In the genomic region with DNA sequence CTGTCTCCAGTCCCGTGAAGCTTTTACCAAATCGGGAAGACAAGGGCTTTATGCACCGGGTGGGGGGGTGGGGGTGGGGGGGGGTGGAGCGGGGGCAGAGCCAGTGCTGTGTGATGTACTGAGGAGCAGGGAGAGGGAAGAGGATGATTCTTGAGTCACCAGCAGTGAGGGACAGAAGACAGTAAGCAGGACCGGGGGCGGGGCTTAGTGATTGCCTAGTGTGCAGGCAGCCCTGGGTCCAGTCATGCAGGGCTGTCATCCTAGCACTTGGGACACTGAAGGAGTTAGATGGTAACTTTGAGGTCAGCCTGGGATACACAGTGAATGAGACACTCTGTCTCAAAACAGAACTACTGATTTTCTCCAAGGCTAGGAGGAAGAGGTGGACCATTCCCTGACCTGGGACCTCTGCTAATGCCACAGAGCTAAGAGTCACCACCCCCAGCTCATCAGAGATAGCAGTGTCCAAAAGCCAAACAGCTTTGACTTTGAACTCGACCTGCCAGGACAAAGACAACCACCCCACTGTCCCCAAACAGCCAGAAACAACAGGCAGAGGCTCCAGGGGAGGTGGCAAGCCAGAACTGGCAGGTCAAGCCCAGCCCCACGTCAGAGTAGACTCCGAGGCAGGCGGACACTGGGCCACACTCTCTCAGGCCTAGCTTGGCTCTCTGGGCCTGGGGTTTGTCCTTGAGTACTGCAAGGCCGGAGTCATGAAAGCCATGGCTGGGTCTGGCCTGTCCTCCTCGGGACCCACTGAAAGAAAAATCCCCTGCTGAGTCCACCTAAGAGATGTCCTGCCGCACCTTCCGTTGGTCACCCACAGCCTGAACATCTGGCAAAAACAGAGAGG, we compare ENCODE assay signal across 13 mouse cellular contexts. TPM values are rescaled to one million over a fixed set of nuclear protein-coding genes. Genes with fewer than 3 reads are reported as not detected.
DNase-seq lines count a peak whose midpoint lies in the region; ATAC-seq lines count a peak whose summit lies in the region.
"Had no signal": no experiment of that assay in that cellular context is flagged by ENCODE, and none has a peak within 500 bp of the region (broad histone marks: within the 10 kb centered on the region; RNA-seq: fewer than 3 reads in every experiment).

No protein-coding gene starts in this region.

- H3K27me3 ChIP-seq in heart, embryonic 13.5 days (replicated peaks), result no peaks in the 10 kb centered on the region
- H3K27me3 ChIP-seq in liver, embryonic 16.5 days (ENCODE audit: control insufficient read depth, insufficient read depth, low read depth, low read length), result no peaks in the 10 kb centered on the region

- H3K4me3 ChIP-seq in heart, embryonic 13.5 days, result no peak overlapping the region
- H3K4me3 ChIP-seq in liver, embryonic 16.5 days (ENCODE audit: low read depth, low read length), result no peak overlapping the region
- H3K4me3 ChIP-seq: erythroblast, embryonic 14.5 days; myocyte had no signal

- peak overlapping the region; percentile 52 for H3K27ac ChIP-seq in heart, embryonic 13.5 days (replicated peaks)
- H3K27ac ChIP-seq in liver, embryonic 16.5 days (ENCODE audit: low read length), result peak overlapping the region; percentile 43
- H3K27ac ChIP-seq: macrophage had no signal

- no peak for ATAC-seq in heart, embryonic 13.5 days (ENCODE audit: extremely low read depth, insufficient number of reproducible peaks, low FRiP score, low TSS enrichment)
- peak; percentile 38 for ATAC-seq in liver, embryonic 16.5 days (ENCODE audit: low read depth)
- ATAC-seq: inflammation-experienced regulatory T-cells, adult 6 months had no signal

- H3K9ac ChIP-seq in heart, embryonic 13.5 days, result peak overlapping the region; percentile 28; the same call in 1 of the 2 replicates
- H3K9ac ChIP-seq in liver, embryonic 16.5 days (ENCODE audit: low read depth, low read length), result no peak overlapping the region

- no peak for DNase-seq in heart, adult 8-10 months (ENCODE audit: low spot score)
- DNase-seq in lung, postnatal 36 days, result peak; percentile 26
- DNase-seq in lung, adult 18-20 months, result no peak
- DNase-seq in adrenal gland, postnatal 25 days, result peak; percentile 79
- DNase-seq in cerebellum, adult 9-11 months, result no peak
- DNase-seq: cerebellum, adult 8-10 months; gastrocnemius, postnatal 36 days had no signal

- peak overlapping the region; percentile 11; the same call in 1 of the 2 replicates for H3K4me2 ChIP-seq in heart, embryonic 13.5 days
- H3K4me2 ChIP-seq in liver, embryonic 16.5 days (ENCODE audit: low read depth, low read length), result no peak overlapping the region

- H3K9me3 ChIP-seq in heart, embryonic 13.5 days, result no peaks in the 10 kb centered on the region
- H3K9me3 ChIP-seq in liver, embryonic 16.5 days (replicated peaks; ENCODE audit: control insufficient read depth, low read length), result no peaks in the 10 kb centered on the region

- 47% methylated on average over 14 of the region's 14 CpGs for WGBS in heart, embryonic 13.5 days
- WGBS in liver, embryonic 16.5 days (ENCODE audit: insufficient replicate concordance), result 62% methylated on average over 14 of the region's 14 CpGs

- H3K36me3 ChIP-seq in heart, embryonic 13.5 days, result peaks cover 28% of the 10 kb centered on the region
- peaks cover 14% of the 10 kb centered on the region for H3K36me3 ChIP-seq in liver, embryonic 16.5 days (ENCODE audit: control insufficient read depth, insufficient read depth)

- peaks cover 31% of the 10 kb centered on the region for H3K4me1 ChIP-seq in heart, embryonic 13.5 days
- peaks cover 18% of the 10 kb centered on the region for H3K4me1 ChIP-seq in liver, embryonic 16.5 days (ENCODE audit: control insufficient read depth, low read depth, low read length)

RNA-seq across cellular contexts. Expression of a gene that starts 35.4 kb away (rescaled TPM):
- polyA plus RNA-seq in heart, embryonic 13.5 days (2015; fragmentation: Nextera tagmentation; extraction: Ambion mirVana), result 65.6 and 69.7 TPM in 2 replicates
- 10 to 100 TPM; 21.8 to 27.3 (median 25.7) TPM for total RNA-seq in heart, adult 8-10 months (2022)
- 1,988 and 2,596 TPM in 2 replicates for total RNA-seq in adrenal gland, postnatal 25 days (2021)
- polyA plus RNA-seq in liver, embryonic 16.5 days (2015; fragmentation: Nextera tagmentation; extraction: Ambion mirVana), result 78.3 and 89.5 TPM in 2 replicates

Comparison
In these comparisons a context has a peak if more than half of its experiments do, and no peak if none do; other contexts are left out.
1. DNase-seq: peak in lung, postnatal 36 days (single experiment) and adrenal gland, postnatal 25 days (single experiment); none in heart, adult 8-10 months (single experiment), lung, adult 18-20 months (0 of 2) and cerebellum, adult 9-11 months (single experiment).
2. RNA of a gene that starts 35.4 kb away (total RNA-seq): 1,988 to 2,596 TPM in adrenal gland, postnatal 25 days; 21.8 to 27.3 TPM in heart, adult 8-10 months; every median in the first group is over 10 times any median in the second.